Mouse (Mus musculus) CH12.LX (cell line): ENCODE measurements at regions not wholly inside any gene's neighbourhood (a gene's known extent, or its start where the extent isn't known, plus 50 kb on each side); places are given as distances from the start of the nearest gene placed in this dataset.

ENCODE experiments used
- BHLHE40 ChIP-seq: IDR thresholded peaks from 2 replicates; pipeline ENCODE4 v1.6.1; 2011; ENCODE audit warnings: mild to moderate bottlenecking, low read depth, low read length, improper control_type of control experiment
- CHD1 ChIP-seq: IDR thresholded peaks from 2 replicates; pipeline ENCODE4 v1.6.1; 2012; ENCODE audit warnings: low read depth, low read length, improper control_type of control experiment, inconsistent platforms
- CHD2 ChIP-seq: IDR thresholded peaks from 2 replicates; pipeline ENCODE4 v1.6.1; 2011; ENCODE audit warnings: low read length, improper control_type of control experiment
- CTCF ChIP-seq, 2 experiments: IDR thresholded peaks in 1 of 2; conservative IDR thresholded peaks in 1 of 2; 2 replicates each; pipeline ENCODE4 v1.5.1; 2011 to 2012; ENCODE audit warnings: low read depth in 2 of 2, low read length in 2 of 2, improper control_type of control experiment in 1 of 2, inconsistent platforms in 1 of 2, mild to moderate bottlenecking in 1 of 2, moderate library complexity in 1 of 2
- EP300 ChIP-seq: IDR thresholded peaks from 2 replicates; pipeline ENCODE4 v1.6.1; 2011; ENCODE audit warnings: low read length, improper control_type of control experiment
- GABPA ChIP-seq: IDR thresholded peaks from 2 replicates; pipeline ENCODE4 v1.6.1; 2012; ENCODE audit warnings: low read depth, low read length, improper control_type of control experiment, inconsistent platforms; ENCODE audit not compliant: insufficient replicate concordance
- HCFC1 ChIP-seq: IDR thresholded peaks from 2 replicates; pipeline ENCODE4 v1.6.1; 2012; ENCODE audit warnings: low read depth, mild to moderate bottlenecking, inconsistent platforms, low read length, improper control_type of control experiment
- JUND ChIP-seq: conservative IDR thresholded peaks from 2 replicates; pipeline ENCODE4 v1.6.1; 2011; ENCODE audit warnings: low read depth, low read length, improper control_type of control experiment
- MAX ChIP-seq: IDR thresholded peaks from 2 replicates; pipeline ENCODE4 v1.6.1; 2011; ENCODE audit warnings: low read length, improper control_type of control experiment
- MXI1 ChIP-seq: IDR thresholded peaks from 2 replicates; pipeline ENCODE4 v1.6.1; 2011; ENCODE audit warnings: mild to moderate bottlenecking, low read depth, low read length, improper control_type of control experiment
- POLR2A ChIP-seq: IDR thresholded peaks from 2 replicates; pipeline ENCODE4 v1.6.1; 2011; ENCODE audit warnings: low read depth, mild to moderate bottlenecking, improper control_type of control experiment, low read length
- SIN3A ChIP-seq: IDR thresholded peaks from 2 replicates; pipeline ENCODE4 v1.6.1; 2012; ENCODE audit warnings: low read length, improper control_type of control experiment, inconsistent platforms
- ZC3H11A ChIP-seq: IDR thresholded peaks from 2 replicates; pipeline ENCODE4 v1.6.1; 2012; ENCODE audit warnings: low read depth, mild to moderate bottlenecking, inconsistent platforms, low read length, improper control_type of control experiment

- TF ChIP-seq EP300 (no peak), ZC3H11A (no peak), CTCF (conservative IDR thresholded peaks at IDR 0.05 in 1 of 2, IDR thresholded peaks at IDR 0.05 in 1 of 2; ENCODE audit: low read depth in 2 of 2, low read length in 2 of 2) (no peak), CHD2 (no peak), GABPA (no peak), BHLHE40 (no peak), MAX (no peak), MXI1 (no peak), HCFC1 (no peak), CHD1 (no peak), SIN3A (no peak), POLR2A (no peak), JUND (no peak)
Observed at GRCm38 (mm10) chr1:120739499-120739898, 137.3 kb downstream of the En1 start.
